Mouse (Mus musculus) limb, embryonic 11.5 days (tissue): ENCODE measurements around the gene Rnf17. TPM values are rescaled to one million over a fixed set of nuclear protein-coding genes. Genes with fewer than 3 reads are reported as not detected.

ENCODE experiments used
- ATAC-seq: fragments of 200-750 bp; cut with Nextera tagmentation; 2 replicates; pipeline ENCODE4 v1.8.0; 2017; ENCODE audit warnings: low read depth; ENCODE audit not compliant: insufficient number of reproducible peaks, low FRiP score, low TSS enrichment
- DNase-seq: peaks from one replicate; pipeline ENCODE4 v3.0.0-alpha.2; 2015; ENCODE audit warnings: low spot score
- H3K27ac ChIP-seq: fragments of 300-500 bp; sonication (generic); replicated peaks from 2 replicates; pipeline ENCODE4 v1.5.1; 2014; ENCODE audit warnings: low read depth, mild to moderate bottlenecking, low read length
- H3K27me3 ChIP-seq: fragments of 300-500 bp; sonication (generic); 2 replicates; pipeline ENCODE4 v1.6.1; 2014; ENCODE audit warnings: mild to moderate bottlenecking, low read length, mixed read lengths; ENCODE audit not compliant: control insufficient read depth, insufficient read depth
- H3K36me3 ChIP-seq: fragments of 300-500 bp; sonication (generic); 2 replicates; pipeline ENCODE4 v1.6.1; 2014; ENCODE audit warnings: mild to moderate bottlenecking, low read length, moderate library complexity, mixed read lengths; ENCODE audit not compliant: control insufficient read depth, insufficient read depth
- H3K4me1 ChIP-seq: fragments of 300-500 bp; sonication (generic); 2 replicates; pipeline ENCODE4 v1.6.1; 2014; ENCODE audit warnings: low read length, mixed read lengths; ENCODE audit not compliant: control insufficient read depth, insufficient read depth
- H3K4me2 ChIP-seq: fragments of 300-500 bp; sonication (generic); 2 replicates; pipeline ENCODE4 v1.6.1; 2014; ENCODE audit warnings: low read depth, mild to moderate bottlenecking, moderate library complexity; ENCODE audit not compliant: severe bottlenecking
- H3K4me3 ChIP-seq: fragments of 300-500 bp; sonication (generic); 2 replicates; pipeline ENCODE4 v1.5.1; 2014; ENCODE audit warnings: low read depth, low read length
- H3K9ac ChIP-seq: fragments of 300-500 bp; sonication (generic); 2 replicates; pipeline ENCODE4 v1.6.1; 2014; ENCODE audit warnings: mild to moderate bottlenecking, low read length
- H3K9me3 ChIP-seq: fragments of 300-500 bp; sonication (generic); 2 replicates; pipeline ENCODE4 v1.6.1; 2016; ENCODE audit warnings: low read length; ENCODE audit not compliant: control insufficient read depth
- WGBS: fragments of 180-500 bp; shearing (Covaris S2); extraction: QIAGEN DNeasy Blood & Tissue Kit; methylation state at CpG from one replicate; pipeline ENCODE4 v1.1.7; 2014; 5-methylcytosine and 5-hydroxymethylcytosine counted together
- polyA plus RNA-seq: library from polyadenylated mRNA; unstranded; fragments of >200 nt; fragmentation: Nextera tagmentation; extraction: Ambion mirVana; gene quantifications from 2 replicates; pipeline ENCODE4 v1.2.1, GENCODE M21; 2014

The Rnf17 gene
- polyA plus RNA-seq, 1 experiment from 2014 or later, result 0.88 TPM

GRCm38 (mm10) chr14:56366712-56367111 lies 35.7 kb upstream of the Rnf17 start:
- no peak for ATAC-seq
- Histone ChIP-seq H3K4me1 (0 out of 2 replicates have a peak, but pooled peaks cover 5% of the 10 kb centered on the region), H3K36me3 (no peaks in the 10 kb centered on the region), H3K4me3 (no peak overlapping the region), H3K27me3 (peaks cover 44% of the 10 kb centered on the region), H3K4me2 (no peak overlapping the region), H3K9ac (no peak overlapping the region), H3K9me3 (no peaks in the 10 kb centered on the region), H3K27ac (no peak overlapping the region)
- DNase-seq, result peak; percentile 27
- 22% methylated on average over 15 of the region's 15 CpGs for WGBS

- peak; percentile 61 for DNase-seq
- Histone ChIP-seq H3K4me2 (no peak overlapping the region), H3K27me3 (peaks cover 39% of the 10 kb centered on the region), H3K27ac (no peak overlapping the region), H3K4me3 (no peak overlapping the region), H3K4me1 (0 out of 2 replicates have a peak, but pooled peaks cover 5% of the 10 kb centered on the region), H3K9ac (no peak overlapping the region), H3K36me3 (no peaks in the 10 kb centered on the region), H3K9me3 (no peaks in the 10 kb centered on the region)
- no peak for ATAC-seq
- 53% methylated on average over 3 of the region's 3 CpGs for WGBS
Observed at GRCm38 (mm10) chr14:56368834-56369233, 33.5 kb upstream of the Rnf17 start.

DNA sequence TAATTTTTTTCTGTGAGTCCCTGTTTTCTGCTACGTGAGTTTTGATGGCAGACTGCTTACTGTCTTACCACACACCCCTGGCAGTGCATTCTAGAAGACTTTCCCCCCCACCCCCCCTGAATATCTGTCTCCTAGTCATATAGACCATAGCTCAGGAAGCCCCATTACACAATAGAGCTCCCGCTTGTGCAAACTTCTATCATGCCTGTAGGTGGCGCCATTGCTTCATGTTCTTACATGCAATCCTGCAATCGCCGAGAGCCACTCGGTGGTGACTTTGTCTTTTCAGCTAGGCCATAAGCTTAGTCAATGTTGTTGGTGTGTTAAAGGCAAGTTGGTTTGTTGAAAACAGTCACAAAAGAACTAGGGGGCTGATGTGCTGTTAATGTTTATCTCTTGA lies 26.6 kb upstream of the Rnf17 start:
- 3% methylated on average over 6 of the region's 6 CpGs for WGBS
- H3K4me3 ChIP-seq, result no peak overlapping the region
- ATAC-seq, result no peak

DNA sequence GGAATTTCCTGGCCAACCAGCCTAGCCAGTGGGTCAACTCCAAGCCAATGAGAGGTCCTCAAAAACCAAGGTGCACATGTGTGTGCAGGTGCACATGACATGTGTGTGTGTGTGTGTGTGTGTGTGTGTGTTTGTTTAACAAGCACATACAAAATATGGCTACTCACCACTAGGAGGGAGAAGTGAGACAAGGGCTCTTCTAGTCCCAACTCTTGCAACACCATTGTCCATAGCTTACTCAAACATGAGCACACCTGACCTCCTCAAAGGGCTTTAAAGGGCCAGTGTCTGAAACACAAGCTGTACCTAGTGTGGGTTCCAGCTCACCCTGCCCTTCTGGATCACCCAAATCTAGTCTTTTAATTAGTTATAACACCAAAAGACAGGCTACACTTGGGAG lies 24.6 kb upstream of the Rnf17 start:
- ATAC-seq (no peak), DNase-seq (no peak)
- no peaks in the 10 kb centered on the region for H3K36me3 ChIP-seq
- no peaks in the 10 kb centered on the region for H3K4me1 ChIP-seq
- H3K27ac ChIP-seq, result no peak overlapping the region
- no peaks in the 10 kb centered on the region for H3K9me3 ChIP-seq
- no peak overlapping the region for H3K4me2 ChIP-seq
- H3K27me3 ChIP-seq, result no peaks in the 10 kb centered on the region
- H3K4me3 ChIP-seq, result no peak overlapping the region
- H3K9ac ChIP-seq, result no peak overlapping the region

More for the DNA sequence above, 26.6 kb upstream of the Rnf17 start:
- no peaks in the 10 kb centered on the region for H3K36me3 ChIP-seq
- no peaks in the 10 kb centered on the region for H3K4me1 ChIP-seq
- no peak overlapping the region for H3K27ac ChIP-seq
- peak; percentile 89 for DNase-seq
- no peaks in the 10 kb centered on the region for H3K9me3 ChIP-seq
- no peaks in the 10 kb centered on the region for H3K27me3 ChIP-seq
- H3K9ac ChIP-seq, result no peak overlapping the region
- H3K4me2 ChIP-seq, result no peak overlapping the region

- no peak overlapping the region for H3K4me2 ChIP-seq
Observed at GRCm38 (mm10) chr14:56379336-56379735, 23.0 kb upstream of the Rnf17 start.

GRCm38 (mm10) chr14:56382366-56382765 lies 20.0 kb upstream of the Rnf17 start:
- Histone ChIP-seq H3K27me3 (no peaks in the 10 kb centered on the region), H3K4me2 (no peak overlapping the region), H3K27ac (no peak overlapping the region), H3K4me1 (no peaks in the 10 kb centered on the region), H3K4me3 (no peak overlapping the region), H3K36me3 (no peaks in the 10 kb centered on the region), H3K9me3 (no peaks in the 10 kb centered on the region), H3K9ac (no peak overlapping the region)
- WGBS, result 82% methylated on average over 4 of the region's 4 CpGs
- ATAC-seq (no peak), DNase-seq (no peak)

More at GRCm38 (mm10) chr14:56379336-56379735, 23.0 kb upstream of the Rnf17 start:
- ATAC-seq (no peak), DNase-seq (no peak)
- Histone ChIP-seq H3K36me3 (no peaks in the 10 kb centered on the region), H3K4me3 (no peak overlapping the region), H3K4me1 (no peaks in the 10 kb centered on the region), H3K9me3 (no peaks in the 10 kb centered on the region), H3K27me3 (no peaks in the 10 kb centered on the region), H3K27ac (no peak overlapping the region), H3K9ac (no peak overlapping the region)
- WGBS, result 85% methylated on average over 9 of the region's 9 CpGs

- Histone ChIP-seq H3K27ac (no peak overlapping the region), H3K9me3 (no peaks in the 10 kb centered on the region), H3K4me1 (no peaks in the 10 kb centered on the region), H3K4me2 (no peak overlapping the region), H3K36me3 (no peaks in the 10 kb centered on the region), H3K27me3 (no peaks in the 10 kb centered on the region), H3K9ac (no peak overlapping the region), H3K4me3 (no peak overlapping the region)
- 85% methylated on average over 3 of the region's 3 CpGs for WGBS
- no peak for DNase-seq
- ATAC-seq, result no peak
Observed at GRCm38 (mm10) chr14:56390247-56390646, 12.1 kb upstream of the Rnf17 start.

- H3K4me3 ChIP-seq, result no peak overlapping the region
- WGBS, result 24% methylated on average over 2 of the region's 2 CpGs
- ATAC-seq (no peak), DNase-seq (no peak)
- no peak overlapping the region for H3K27ac ChIP-seq
- no peaks in the 10 kb centered on the region for H3K9me3 ChIP-seq
- no peaks in the 10 kb centered on the region for H3K4me1 ChIP-seq
- H3K4me2 ChIP-seq, result no peak overlapping the region
- H3K27me3 ChIP-seq, result no peaks in the 10 kb centered on the region
- no peak overlapping the region for H3K9ac ChIP-seq
- no peaks in the 10 kb centered on the region for H3K36me3 ChIP-seq
Observed at GRCm38 (mm10) chr14:56393704-56394312, 8.6 kb upstream of the Rnf17 start.

DNA sequence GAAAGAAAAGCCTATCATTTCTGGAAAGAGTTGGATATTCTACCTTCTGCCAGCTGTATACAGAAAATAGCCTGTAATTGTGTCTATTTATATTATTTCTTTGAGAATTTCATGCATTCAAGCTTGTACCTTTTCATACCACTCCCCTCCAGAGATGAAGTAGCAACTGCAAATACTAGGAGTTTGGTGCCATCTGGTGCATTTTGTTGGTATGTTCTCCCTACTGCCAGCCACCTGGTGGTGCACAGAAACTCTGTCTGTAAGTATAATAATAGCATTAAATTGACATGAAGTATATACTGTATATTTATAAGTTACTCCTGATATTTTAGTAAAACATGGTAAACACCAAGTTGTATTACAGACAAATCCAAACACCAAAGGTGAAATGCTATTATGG lies 4.4 kb upstream of the Rnf17 start:
- ATAC-seq (no peak), DNase-seq (peak; percentile 42)
- Histone ChIP-seq H3K4me3 (no peak overlapping the region), H3K4me2 (no peak overlapping the region), H3K9me3 (no peaks in the 10 kb centered on the region), H3K4me1 (no peaks in the 10 kb centered on the region), H3K36me3 (no peaks in the 10 kb centered on the region), H3K27me3 (no peaks in the 10 kb centered on the region), H3K9ac (no peak overlapping the region), H3K27ac (no peak overlapping the region)
